Mouse (Mus musculus): ENCODE measurements around the gene Slco2a1.

GRCm38 (mm10) chr9:103024116-103024515, 35.6 kb downstream of the Slco2a1 start:
- no peak for TF ChIP-seq CTCF (IDR thresholded peaks at IDR 0.05; ENCODE audit: insufficient read depth, low read depth, low read length)
- no peak for TF ChIP-seq POLR2A (IDR thresholded peaks at IDR 0.05; ENCODE audit: insufficient read depth, low read depth, low read length)
